Mouse (Mus musculus) megakaryocyte, embryonic 14.5 days (primary cell): ENCODE measurements around the gene Cul4a.

Experiments used
- FLI1 ChIP-seq: IDR thresholded peaks from 2 replicates; pipeline ENCODE4 v1.6.1; 2012; ENCODE audit warnings: low read length, inconsistent platforms, mixed read lengths
- GATA1 ChIP-seq: IDR thresholded peaks from 3 replicates; pipeline ENCODE4 v1.6.1; 2012; ENCODE audit warnings: mixed read lengths, low read length, inconsistent platforms, borderline replicate concordance

- no peak for TF ChIP-seq GATA1
- no peak for TF ChIP-seq FLI1
Measured at GRCm38 (mm10) chr8:13122887-13123421, 17.5 kb downstream of the Cul4a start.
